Mouse (Mus musculus) heart, embryonic 13.5 days (tissue): ENCODE data around the gene Dhx8. TPM values are rescaled to one million over a fixed set of nuclear protein-coding genes. Genes with fewer than 3 reads are reported as not detected.

Experiments used
- ATAC-seq: fragments of 200-750 bp; cut with Nextera tagmentation; 2 replicates; pipeline ENCODE4 v1.8.0; 2017; ENCODE audit warnings: moderate TSS enrichment; ENCODE audit not compliant: insufficient number of reproducible peaks, low FRiP score, low TSS enrichment; ENCODE audit errors: extremely low read depth
- H3K27ac ChIP-seq: fragments of 300-500 bp; sonication (generic); replicated peaks from 2 replicates; pipeline ENCODE4 v1.5.1; 2015; ENCODE audit warnings: moderate library complexity, mild to moderate bottlenecking, inconsistent platforms
- H3K27me3 ChIP-seq: fragments of 300-500 bp; sonication (generic); replicated peaks from 2 replicates; pipeline ENCODE4 v1.6.1; 2015; ENCODE audit warnings: mild to moderate bottlenecking, inconsistent platforms
- H3K36me3 ChIP-seq: fragments of 300-500 bp; sonication (generic); 2 replicates; pipeline ENCODE4 v1.6.1; 2015; ENCODE audit warnings: mild to moderate bottlenecking, inconsistent platforms
- H3K4me1 ChIP-seq: fragments of 300-500 bp; sonication (generic); 2 replicates; pipeline ENCODE4 v1.6.1; 2015; ENCODE audit warnings: inconsistent platforms
- H3K4me2 ChIP-seq: fragments of 300-500 bp; sonication (generic); 2 replicates; pipeline ENCODE4 v1.6.1; 2015; ENCODE audit warnings: inconsistent platforms, mild to moderate bottlenecking, moderate library complexity
- H3K4me3 ChIP-seq: fragments of 300-500 bp; sonication (generic); 2 replicates; pipeline ENCODE4 v1.5.1; 2015; ENCODE audit warnings: moderate library complexity, mild to moderate bottlenecking, inconsistent platforms
- H3K9ac ChIP-seq: fragments of 300-500 bp; sonication (generic); 2 replicates; pipeline ENCODE4 v1.6.1; 2015; ENCODE audit warnings: inconsistent platforms, mild to moderate bottlenecking, moderate library complexity
- H3K9me3 ChIP-seq: fragments of 300-500 bp; sonication (generic); 2 replicates; pipeline ENCODE4 v1.6.1; 2016; ENCODE audit warnings: inconsistent platforms
- whole genome bisulfite sequencing: fragments of 180-500 bp; shearing (Covaris S2); methylation state at CpG from one replicate; pipeline ENCODE4 v1.1.7; 2015; ENCODE audit warnings: mixed read lengths; 5-methylcytosine and 5-hydroxymethylcytosine counted together
- polyA plus RNA-seq: library from polyadenylated mRNA; unstranded; fragments of >200 nt; fragmentation: Nextera tagmentation; extraction: Ambion mirVana; gene quantifications from 2 replicates; pipeline ENCODE4 v1.2.1, GENCODE M21; 2015

Dhx8 gene
- polyA plus RNA-seq, 1 experiment from 2014 or later: 18.8 TPM

DNA sequence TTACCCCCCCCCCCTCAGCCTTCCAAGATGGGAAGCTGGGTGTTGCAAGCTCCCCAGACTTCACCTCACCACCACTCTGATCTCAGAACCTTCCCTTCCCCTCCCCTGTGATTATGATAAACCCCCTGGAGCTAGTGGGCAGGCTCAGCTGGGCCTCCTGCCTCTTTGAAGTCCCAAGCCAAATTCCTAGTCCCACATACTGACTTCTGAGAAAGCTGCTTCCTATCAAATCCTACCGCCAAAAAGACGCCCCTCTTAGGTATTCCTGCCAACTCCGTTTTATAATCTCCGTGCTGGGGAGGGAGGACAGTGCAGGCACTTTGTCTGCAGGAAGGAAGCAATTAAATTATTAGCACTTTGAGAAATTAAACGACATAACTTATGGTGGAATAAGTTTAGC is 68.7 kb downstream of the Dhx8 start:
- no peak overlapping the region for H3K27ac ChIP-seq
- WGBS: 7% methylated on average over 5 of the region's 5 CpGs
- H3K36me3 ChIP-seq: no peaks in the 10 kb centered on the region
- H3K9me3 ChIP-seq: no peaks in the 10 kb centered on the region
- H3K4me2 ChIP-seq: peak overlapping the region; percentile 35; the same call in 1 of the 2 replicates
- H3K4me3 ChIP-seq: no peak overlapping the region
- no peak for ATAC-seq
- H3K9ac ChIP-seq: 0 out of 2 replicates have a peak overlapping the region, but pooled peaks have one; percentile 37
- H3K4me1 ChIP-seq: peaks cover 15% of the 10 kb centered on the region
- peaks cover 4% of the 10 kb centered on the region for H3K27me3 ChIP-seq

DNA sequence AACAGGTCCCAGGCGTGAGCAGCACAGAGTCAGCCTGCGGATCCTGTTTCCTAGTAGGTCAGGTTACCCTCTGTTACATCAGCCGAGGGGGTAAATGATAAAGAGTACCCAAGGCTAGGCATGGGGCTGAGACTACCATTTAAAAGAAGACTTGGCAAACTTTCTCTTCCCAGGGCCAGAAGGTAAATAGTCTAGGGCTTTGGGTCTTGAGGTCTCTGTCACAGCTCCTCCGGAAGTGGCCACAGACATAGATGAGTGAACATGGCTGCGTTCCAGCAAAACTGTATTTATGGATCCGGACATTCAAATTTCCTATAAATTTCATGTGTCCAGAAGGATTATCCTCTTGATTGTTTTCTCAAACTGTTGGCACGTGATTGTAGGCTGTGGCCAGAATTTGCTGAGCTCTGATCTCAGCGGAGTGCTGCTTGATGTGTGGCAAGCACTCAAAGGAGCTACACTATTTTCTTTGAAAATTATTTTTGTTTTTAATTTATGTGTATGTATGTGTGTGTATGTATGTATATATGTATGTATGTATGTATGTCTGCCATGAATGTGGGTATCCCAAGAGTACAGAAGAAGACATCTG is 72.5 kb downstream of the Dhx8 start:
- no peaks in the 10 kb centered on the region for H3K36me3 ChIP-seq
- H3K4me3 ChIP-seq: no peak overlapping the region
- peaks cover 15% of the 10 kb centered on the region for H3K4me1 ChIP-seq
- no peaks in the 10 kb centered on the region for H3K9me3 ChIP-seq
- WGBS: 77% methylated on average over 8 of the region's 8 CpGs
- H3K9ac ChIP-seq: no peak overlapping the region
- no peak overlapping the region for H3K4me2 ChIP-seq
- peaks cover 34% of the 10 kb centered on the region for H3K27me3 ChIP-seq
- no peak for ATAC-seq
- H3K27ac ChIP-seq: no peak overlapping the region

DNA sequence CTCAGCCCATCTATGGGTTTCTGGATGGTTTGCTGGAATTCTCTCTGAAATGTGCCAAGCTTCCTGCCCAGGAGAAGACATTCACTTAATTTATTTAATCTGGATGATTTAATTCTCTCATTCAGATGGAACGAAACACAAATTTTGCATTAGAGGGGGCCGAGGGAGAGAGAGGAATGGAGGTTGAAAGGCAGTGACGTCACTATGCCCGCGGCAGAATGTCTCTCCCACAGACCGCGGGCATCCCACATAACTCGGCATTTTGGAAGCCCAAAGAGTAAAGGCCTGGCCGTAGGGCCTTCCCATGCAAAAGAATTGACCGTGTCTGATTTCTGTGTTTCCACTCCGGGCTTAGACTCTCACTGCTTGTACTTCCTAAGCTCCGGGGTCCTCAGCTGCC is 74.0 kb downstream of the Dhx8 start:
- 56% methylated on average over 12 of the region's 12 CpGs for WGBS
- H3K4me3 ChIP-seq: no peak overlapping the region

DNA sequence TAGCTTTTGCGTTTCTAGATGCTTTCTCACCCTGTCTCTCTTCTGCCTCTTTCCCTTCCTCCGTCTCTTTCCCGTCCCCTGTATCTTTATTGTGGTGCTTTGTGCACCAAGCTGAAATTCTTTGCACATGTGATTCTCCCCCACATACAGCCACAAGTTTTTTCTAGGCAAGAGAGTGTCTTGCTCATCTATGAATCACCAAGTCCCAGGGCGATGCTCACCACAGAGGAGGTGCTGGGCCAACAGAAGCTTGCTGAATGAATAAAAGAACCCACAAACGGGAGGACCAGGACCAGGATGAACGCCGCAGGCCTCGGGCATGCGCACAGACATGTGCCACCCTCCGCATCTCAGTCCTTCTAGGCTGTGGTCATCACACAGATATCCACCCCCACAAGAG is 74.5 kb downstream of the Dhx8 start:
- WGBS: 75% methylated on average over 10 of the region's 10 CpGs
- no peaks in the 10 kb centered on the region for H3K9me3 ChIP-seq
- ATAC-seq: no peak

More for the DNA sequence above, 74.0 kb downstream of the Dhx8 start:
- peak overlapping the region; percentile 7; the same call in 1 of the 2 replicates for H3K4me2 ChIP-seq
- H3K9me3 ChIP-seq: no peaks in the 10 kb centered on the region
- H3K4me1 ChIP-seq: peaks cover 4% of the 10 kb centered on the region
- ATAC-seq: no peak
- no peak overlapping the region for H3K27ac ChIP-seq
- no peak overlapping the region for H3K9ac ChIP-seq
- H3K36me3 ChIP-seq: no peaks in the 10 kb centered on the region
- H3K27me3 ChIP-seq: peaks cover 42% of the 10 kb centered on the region

DNA sequence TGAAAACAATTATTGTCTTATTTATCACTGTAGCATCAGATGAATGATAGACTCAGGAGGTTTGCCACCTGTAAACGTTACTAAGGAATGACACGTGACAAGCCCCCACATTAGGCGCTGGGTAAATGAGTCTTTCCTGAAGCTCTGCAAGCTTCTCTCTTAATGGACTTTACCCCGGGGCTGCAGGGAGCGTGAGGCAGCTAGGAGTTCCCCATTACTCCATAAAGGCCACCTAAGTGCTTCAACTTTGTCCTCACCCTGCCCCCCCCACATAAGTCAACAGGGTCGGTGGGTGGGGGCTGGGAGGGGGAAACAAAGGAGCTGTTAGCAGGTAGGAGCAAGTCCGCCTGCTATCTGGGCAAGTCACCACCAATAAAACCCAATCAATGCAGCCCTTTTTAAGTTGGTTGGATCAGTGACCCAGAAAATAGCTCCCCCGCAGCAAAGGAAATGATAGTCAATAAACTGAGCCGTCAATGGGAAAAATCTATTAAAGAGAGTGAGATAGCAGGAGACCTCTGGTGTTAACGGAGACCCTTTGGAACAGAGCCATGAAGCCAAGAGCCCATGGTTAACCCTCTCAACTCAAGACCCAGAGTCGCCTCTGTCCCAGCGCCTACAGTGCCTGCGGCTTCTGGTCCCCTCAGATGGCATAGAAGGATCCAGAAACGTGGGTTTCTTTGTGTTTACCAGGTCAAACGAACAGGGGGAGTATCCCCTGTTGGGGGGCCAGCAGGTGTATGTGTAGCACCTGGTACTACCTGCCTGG is 76.5 kb downstream of the Dhx8 start:
- H3K9me3 ChIP-seq: no peaks in the 10 kb centered on the region
- H3K27ac ChIP-seq: no peak overlapping the region

More for the DNA sequence above, 74.5 kb downstream of the Dhx8 start:
- Histone ChIP-seq H3K4me2 (no peak overlapping the region), H3K36me3 (no peaks in the 10 kb centered on the region), H3K4me3 (no peak overlapping the region), H3K27me3 (peaks cover 42% of the 10 kb centered on the region), H3K4me1 (no peaks in the 10 kb centered on the region), H3K9ac (no peak overlapping the region), H3K27ac (no peak overlapping the region)

DNA sequence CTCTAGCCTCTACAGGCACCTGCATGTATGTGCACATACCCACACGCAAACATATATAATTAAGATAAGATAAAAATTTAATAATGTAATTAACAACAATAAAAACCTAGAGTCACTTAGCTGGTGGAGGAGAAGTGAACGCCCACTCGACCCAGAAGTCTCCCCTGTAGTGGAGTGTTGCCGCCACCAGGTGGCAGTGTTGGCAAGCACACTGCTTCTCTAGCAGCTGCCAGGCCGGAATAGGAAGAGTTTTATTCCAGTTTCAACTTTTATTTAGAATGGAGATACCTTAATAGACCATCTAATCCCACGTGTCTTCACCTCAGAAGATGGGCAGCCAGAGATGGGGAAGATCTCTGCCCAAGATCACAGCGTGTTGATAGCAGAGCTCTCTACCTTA is 80.5 kb downstream of the Dhx8 start:
- Histone ChIP-seq H3K4me1 (peaks cover 25% of the 10 kb centered on the region), H3K4me3 (no peak overlapping the region), H3K9ac (peak overlapping the region; percentile 37), H3K27ac (no peak overlapping the region), H3K27me3 (peaks cover 30% of the 10 kb centered on the region), H3K4me2 (no peak overlapping the region), H3K9me3 (no peaks in the 10 kb centered on the region), H3K36me3 (no peaks in the 10 kb centered on the region)
- no peak for ATAC-seq
- WGBS: 4% methylated on average over 7 of the region's 7 CpGs

More for the DNA sequence above, 76.5 kb downstream of the Dhx8 start:
- peaks cover 9% of the 10 kb centered on the region for H3K4me1 ChIP-seq
- WGBS: 45% methylated on average over 15 of the region's 15 CpGs
- H3K36me3 ChIP-seq: no peaks in the 10 kb centered on the region
- peaks cover 47% of the 10 kb centered on the region for H3K27me3 ChIP-seq
- H3K9ac ChIP-seq: no peak overlapping the region
- no peak overlapping the region for H3K4me2 ChIP-seq
- no peak overlapping the region for H3K4me3 ChIP-seq
- no peak for ATAC-seq

DNA sequence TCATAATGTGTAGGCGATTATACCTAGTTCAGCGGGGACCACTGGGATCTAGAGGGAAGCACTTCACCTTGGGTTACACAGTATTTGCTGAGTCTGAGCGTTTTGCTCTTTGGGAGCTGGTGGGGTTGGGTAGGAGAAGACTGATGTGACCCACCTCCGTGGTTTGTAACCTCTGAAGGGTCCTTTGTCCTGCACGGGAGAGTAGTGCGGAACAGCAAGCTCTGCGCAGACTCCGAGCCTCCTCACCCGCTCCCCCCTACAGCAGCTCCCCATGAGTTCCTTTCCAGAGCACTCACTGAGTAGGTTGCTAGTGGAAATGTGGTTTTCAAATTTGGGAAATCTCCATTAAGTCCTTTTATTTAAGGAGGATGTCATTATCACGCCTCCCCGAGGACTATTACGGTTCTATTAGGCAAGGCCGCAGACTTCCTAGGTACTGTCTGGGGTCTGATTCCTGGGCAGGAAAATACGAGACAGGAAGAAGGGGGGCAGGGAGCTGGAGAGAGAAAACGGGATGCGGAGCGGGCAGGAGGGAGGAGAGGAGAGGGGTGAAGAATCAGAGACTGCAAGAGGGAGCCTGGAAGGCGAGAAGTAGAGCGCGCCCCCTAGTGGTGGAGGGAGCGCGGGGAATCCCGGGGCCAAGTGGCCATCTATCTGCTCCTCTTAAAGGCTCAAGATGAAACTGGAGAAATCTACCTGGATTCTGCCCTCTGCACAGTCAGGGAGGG is 81.8 kb downstream of the Dhx8 start:
- H3K9ac ChIP-seq: peak overlapping the region; percentile 69
- peak overlapping the region; percentile 65 for H3K4me2 ChIP-seq
- 18% methylated on average over 23 of the region's 23 CpGs for WGBS
- peaks cover under 1% of the 10 kb centered on the region; the same call in 1 of the 2 replicates for H3K9me3 ChIP-seq
- peaks cover 25% of the 10 kb centered on the region for H3K4me1 ChIP-seq
- H3K36me3 ChIP-seq: no peaks in the 10 kb centered on the region
- ATAC-seq: no peak
- peak overlapping the region; percentile 26; the same call in 1 of the 2 replicates for H3K27ac ChIP-seq
- H3K27me3 ChIP-seq: peaks cover 19% of the 10 kb centered on the region
- peak overlapping the region; percentile 33 for H3K4me3 ChIP-seq

DNA sequence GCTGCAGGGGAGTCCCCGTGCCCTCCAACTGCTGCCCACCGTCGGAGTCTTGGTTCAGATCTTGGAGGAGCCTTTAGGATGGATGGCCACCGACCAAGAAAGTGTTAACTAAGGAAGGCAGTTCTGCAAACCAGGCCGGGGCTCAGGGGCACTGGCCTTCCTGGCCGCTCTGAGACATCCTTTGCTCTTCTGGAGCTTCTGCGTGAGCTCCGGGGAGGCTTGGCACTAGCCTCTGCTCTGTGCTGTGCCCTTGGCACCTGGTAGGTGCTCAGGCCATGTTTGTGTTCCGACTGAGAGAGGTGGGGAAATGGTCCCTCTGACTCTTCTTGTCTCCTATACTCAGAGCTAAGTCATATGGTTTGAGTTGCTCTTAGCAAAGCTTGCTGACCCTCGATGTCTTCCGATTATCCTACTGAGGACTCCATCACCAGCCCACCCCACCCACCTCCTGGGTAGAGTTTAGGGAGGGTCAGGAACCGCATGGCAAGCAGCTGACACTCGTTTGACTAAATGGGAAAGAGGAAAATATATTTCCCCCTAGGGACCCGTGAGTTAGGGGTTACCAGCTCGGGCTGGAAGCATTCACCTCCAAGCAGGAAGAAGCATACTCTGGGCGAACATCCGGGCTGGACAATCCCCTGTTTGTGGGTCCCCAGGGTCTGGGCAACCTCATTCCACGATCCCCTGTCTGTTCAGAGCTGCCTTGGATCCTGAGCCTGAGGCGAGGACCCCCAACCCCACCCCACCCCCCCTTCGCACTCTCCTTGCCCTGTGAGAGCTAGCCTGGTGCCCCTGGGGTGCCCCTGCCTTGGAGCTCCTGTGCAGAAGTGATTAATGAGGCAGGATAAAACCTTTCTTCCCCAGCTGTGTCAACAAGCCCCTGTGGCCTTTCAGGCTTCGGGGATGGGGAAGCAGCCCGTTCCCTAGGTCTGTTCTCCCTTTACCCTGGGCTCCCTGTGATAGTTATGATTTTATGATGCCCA is 82.7 kb downstream of the Dhx8 start:
- Histone ChIP-seq H3K4me1 (peaks cover 27% of the 10 kb centered on the region), H3K36me3 (no peaks in the 10 kb centered on the region), H3K27ac (peak overlapping the region; percentile 21), H3K27me3 (peaks cover 11% of the 10 kb centered on the region), H3K9me3 (peaks cover 4% of the 10 kb centered on the region; the same call in 1 of the 2 replicates), H3K4me3 (no peak overlapping the region), H3K4me2 (peak overlapping the region; percentile 65), H3K9ac (peak overlapping the region; percentile 69)
- ATAC-seq: no peak
- 18% methylated on average over 22 of the region's 22 CpGs for WGBS
